Mouse (Mus musculus): ENCODE results near the gene Plcb4.
"Not testable (repeated sequence)": the region's sequence is repeated elsewhere in the genome, so short reads cannot be mapped to it uniquely, and the experiment has no call there.

Plcb4 gene

DNA sequence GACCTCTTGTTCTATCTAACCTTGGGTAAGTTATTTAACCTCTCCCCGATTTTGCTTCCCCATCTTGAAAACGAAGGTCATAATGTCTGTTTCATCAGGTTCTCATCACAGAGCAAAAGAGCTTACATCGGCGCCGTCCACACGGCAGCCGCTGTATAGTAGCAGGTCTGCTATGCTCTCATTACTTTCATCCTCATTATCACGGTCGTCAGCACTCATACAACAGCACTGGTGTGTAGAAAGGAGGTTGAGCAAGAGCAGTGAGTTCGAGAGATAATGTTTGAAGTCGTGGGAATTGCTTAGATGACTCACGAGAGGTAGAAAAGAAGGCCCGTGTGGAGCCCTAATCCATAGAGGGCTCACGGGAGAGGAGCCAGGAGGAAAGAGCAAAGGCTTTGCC is 304.3 kb downstream of the Plcb4 start:
- no peak for DNase-seq

DNA sequence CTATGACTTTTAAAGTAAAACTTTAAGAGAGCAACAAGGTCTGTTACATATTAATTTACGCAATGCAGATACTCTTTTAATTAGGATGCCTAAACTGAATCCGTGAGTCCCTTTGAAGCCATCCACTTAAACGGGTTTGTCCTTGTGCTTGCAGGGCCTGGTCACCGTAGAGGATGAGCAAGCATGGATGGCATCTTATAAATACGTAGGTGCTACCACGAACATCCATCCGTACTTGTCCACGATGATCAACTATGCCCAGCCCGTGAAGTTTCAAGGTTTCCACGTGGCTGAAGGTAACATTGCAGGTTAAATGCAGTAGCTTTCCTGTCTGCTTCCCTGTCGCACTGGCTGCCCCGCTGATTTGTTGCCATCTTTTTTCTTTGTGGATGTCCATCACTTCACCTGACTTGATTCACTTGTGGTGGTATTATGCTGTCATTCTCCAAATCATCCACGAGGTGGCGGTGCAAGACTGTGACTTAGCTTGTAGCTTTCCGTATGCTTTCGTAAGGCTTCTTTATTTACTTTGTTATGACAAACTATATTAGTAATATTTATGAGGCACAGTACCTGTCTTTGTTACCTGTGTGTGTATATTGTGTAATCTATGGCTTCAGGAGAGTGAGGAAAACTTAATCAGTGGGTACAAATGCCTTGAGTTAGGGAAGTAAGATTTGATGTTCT is 308.2 kb downstream of the Plcb4 start:
- peak; percentile 55 for DNase-seq

DNA sequence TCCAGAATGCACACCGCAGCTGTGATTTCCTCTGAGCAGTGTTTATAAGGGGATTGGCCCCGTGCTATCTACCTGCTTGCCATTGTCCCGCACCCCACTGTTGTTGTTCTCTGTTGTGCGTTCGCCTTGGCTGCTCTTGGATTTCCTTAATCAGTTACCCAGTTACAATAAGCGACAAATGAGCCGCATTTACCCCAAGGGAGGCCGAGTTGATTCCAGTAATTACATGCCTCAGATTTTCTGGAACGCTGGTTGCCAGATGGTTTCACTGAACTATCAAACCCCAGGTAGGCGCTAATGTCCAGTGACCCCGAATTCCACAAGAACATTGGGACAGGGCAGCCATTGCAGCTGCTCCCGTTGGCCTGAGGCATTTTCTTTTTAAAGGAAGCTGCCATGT is 309.3 kb downstream of the Plcb4 start:
- DNase-seq: no peak

DNA sequence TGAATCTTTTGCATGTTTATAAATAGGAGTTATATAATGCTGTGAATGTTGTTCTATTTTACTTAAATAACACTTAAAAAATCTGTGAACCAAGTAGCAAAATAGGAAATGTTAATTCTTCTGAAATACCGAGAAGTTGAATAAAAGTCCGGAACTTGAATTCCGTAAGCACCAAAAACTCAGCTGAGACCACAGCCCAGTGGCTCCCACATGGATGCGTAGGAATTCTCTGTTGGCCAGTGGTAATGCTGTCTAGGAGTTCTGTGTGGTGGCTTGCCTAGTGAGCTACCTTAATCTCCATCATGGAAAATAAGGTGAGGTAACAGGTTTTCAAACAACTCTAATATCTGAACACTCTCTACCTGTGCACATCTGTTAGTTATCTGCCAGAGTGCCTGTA is 312.1 kb downstream of the Plcb4 start:
- DNase-seq: no peak

DNA sequence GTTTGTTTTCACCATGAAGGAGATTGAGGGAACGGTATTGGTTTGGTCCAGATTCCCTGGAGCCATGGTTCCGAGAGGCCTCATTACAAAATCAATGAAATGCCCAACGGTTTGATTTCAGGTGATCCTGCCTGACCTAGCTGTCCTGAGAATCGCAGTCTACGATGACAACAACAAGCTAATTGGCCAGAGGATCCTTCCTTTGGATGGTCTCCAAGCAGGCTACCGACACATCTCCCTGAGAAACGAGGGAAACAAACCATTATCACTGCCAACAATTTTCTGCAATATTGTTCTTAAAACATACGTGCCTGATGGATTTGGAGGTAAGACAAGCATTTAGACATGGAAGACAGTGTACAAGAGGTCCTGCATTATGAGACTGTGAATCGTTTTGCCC is 317.2 kb downstream of the Plcb4 start:
- DNase-seq: no peak

DNA sequence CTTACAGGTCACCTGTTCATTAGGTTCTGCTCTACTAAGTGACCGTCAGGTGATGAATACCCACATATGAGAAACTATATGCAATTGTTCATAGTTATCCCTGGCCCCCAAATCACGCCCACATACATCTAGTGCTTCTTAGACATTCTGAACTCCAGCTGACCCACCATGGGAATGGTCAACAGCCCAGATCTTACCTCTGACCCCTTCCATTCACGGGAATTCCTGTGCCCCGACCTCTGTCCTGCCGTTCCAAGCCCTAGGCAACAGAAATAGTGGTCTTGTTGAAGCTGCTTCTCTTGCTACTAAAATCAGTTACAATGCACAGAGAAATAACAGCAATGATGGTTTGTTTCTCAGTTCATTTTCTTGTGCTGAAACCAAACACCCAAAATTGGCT is 320.0 kb downstream of the Plcb4 start:
- DNase-seq: no peak

DNA sequence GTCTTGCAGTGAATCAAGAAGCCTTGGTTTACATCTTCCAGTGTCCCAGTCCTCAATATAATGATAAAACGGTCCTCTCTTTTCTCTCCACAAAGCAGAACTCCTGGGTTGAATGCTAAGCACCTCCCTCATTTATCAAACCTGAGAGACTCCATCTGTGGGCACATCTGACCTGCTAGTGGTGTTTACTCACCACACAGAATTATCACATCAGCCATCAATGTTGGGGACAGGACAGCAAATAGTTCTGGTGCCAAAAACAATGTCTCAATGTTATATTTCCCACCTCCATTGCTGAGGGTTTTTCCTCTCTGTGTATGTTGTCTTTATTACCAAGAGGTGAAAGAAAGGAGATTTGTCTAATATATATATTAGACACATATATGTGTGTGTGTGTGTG is 321.6 kb downstream of the Plcb4 start:
- no peak for DNase-seq

DNA sequence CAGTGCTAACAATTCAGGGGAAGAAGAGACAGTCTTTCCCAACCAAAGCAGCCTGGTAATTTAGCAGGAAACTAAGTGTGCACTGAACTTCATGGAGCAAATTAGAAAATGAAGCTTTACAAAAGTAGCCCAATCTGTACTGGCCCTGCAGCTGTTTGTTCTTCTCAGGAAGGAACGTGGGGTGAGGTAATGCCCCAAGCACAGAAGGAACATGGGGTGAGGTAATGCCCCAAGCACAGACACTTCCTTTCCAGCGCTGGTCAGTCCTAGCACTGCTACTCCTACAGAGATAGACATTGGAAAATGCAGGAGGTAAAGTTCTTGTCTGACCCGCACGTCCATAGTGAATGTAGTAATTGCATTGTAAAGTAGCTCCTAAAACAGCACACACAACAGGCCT is 325.2 kb downstream of the Plcb4 start:
- no peak for DNase-seq

DNA sequence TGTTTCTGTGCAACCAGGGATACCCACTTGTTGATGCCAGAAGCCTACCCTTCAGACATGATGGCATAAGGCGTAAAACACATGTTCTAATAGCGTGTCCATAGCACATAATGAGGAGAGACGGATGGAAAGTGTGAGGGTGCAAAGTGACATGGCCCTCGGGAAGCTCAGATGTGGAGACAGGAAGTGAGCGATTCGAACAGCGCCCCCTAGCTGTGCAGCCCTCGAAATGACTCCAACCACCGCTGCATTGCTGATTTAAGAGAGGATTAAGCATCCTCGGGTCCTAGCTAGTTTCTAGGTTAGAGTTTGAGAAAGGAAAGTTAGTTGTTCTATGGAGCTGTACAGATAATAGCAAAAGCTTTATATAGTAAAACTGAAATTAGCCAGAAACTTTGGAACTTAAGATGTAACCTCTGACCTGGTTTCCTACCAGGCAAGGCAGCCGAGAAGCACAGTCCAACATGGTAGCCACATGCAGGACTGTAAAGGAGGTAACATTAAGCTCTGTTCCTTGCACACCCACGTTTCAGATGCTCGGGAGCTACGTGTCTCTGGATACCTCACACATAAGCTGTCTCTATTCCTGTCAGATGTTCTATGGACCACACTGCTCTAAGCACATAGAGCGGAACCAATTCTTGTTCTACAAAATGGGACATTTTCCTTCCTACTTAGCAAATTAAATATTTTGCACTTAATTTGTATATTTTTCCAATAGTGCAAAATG is 326.9 kb downstream of the Plcb4 start:
- no peak for DNase-seq

DNA sequence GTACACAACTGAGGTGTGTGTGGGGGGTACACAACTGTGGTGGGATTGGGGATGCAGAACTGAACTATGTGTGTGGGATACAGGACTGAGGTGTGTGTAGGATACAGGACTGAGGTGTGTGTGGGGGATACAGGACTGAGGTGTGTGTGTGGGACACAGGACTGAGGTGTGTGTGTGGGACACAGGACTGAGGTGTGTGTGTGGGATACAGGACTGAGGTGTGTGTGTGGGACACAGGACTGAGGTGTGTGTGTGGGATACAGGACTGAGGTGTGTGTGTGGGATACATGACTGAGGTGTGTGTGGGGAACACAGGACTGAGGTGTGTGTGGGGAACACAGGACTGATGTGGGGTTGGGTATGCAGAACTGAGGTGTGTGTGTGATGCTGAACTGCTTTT is 329.7 kb downstream of the Plcb4 start:
- DNase-seq: not testable (repeated sequence)

DNA sequence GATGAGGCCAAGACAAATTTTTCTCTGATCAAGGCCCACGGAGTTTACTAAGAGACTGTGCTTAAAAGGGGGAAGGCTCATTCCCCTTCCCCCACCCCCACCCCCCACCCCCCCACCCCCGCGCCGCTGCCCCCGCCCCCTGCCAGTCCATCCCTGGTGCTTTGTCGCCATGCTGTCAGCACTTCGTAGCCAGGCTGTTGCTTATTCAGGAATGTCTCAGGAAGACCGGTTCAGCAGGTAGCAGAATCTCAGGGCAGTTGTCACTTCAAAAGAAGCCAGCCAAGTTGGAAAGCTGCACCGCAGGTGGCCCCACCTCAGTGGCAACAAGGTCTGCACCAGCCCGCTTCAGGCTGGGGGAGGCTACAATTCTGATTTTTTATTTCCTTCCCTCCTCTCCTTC is 331.9 kb downstream of the Plcb4 start:
- DNase-seq: not testable (repeated sequence)

DNA sequence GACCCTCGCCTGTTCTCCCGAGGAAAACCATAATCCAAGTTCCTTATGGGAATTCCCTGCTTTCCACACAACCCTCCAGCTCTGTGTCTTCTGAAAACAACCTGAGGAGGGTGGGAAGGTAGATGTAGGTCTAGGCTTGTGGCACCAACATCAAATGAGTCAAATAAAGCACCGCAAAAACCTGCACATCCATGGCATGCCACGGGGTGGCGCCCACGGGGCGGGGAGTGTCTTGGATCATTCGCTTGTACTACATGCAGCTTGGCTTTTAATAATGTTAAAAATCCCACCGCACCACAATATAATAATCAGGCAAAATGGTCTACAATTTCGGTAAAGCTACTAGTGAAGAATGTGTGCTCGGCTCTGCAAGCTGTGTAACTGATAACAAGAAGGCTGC is 334.5 kb downstream of the Plcb4 start:
- DNase-seq: no peak

DNA sequence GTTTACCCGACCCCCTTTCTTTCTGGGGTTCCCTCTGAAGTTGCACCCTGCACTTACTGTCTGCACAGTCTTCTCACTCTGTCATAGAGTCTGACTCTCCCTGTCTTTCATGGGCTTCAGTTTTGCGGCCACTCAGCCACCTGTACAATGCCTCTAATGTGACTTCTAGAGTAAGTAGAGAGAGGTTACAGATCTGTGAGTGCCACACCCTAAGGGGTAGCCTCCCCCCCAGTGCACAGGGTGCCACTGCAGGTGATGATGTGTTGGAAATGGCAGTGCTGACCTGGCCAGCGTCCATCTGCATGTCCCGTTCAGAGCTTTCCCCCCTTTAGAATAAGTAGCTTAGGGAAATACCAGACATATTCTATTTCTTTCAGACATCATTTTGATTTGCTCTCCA is 336.4 kb downstream of the Plcb4 start:
- no peak for DNase-seq

DNA sequence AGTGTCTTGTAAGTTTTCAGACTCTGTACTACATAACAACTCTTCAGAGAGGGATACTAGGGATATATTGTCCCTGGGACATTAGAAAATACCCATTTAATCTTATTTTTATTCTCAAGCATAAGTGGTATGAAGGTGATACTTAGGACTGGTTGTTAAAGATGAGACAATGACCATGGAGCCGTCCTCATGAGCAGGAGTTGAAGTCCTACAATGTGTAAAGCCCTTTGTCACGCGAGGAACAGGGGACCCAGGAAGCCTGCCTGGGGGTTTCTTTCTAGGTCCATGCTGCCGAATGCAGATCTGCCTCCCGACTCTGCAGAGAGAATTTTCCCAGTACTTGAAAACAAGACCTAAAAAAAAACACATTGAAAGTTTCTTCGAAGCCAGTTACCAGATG is 338.1 kb downstream of the Plcb4 start:
- no peak for DNase-seq

DNA sequence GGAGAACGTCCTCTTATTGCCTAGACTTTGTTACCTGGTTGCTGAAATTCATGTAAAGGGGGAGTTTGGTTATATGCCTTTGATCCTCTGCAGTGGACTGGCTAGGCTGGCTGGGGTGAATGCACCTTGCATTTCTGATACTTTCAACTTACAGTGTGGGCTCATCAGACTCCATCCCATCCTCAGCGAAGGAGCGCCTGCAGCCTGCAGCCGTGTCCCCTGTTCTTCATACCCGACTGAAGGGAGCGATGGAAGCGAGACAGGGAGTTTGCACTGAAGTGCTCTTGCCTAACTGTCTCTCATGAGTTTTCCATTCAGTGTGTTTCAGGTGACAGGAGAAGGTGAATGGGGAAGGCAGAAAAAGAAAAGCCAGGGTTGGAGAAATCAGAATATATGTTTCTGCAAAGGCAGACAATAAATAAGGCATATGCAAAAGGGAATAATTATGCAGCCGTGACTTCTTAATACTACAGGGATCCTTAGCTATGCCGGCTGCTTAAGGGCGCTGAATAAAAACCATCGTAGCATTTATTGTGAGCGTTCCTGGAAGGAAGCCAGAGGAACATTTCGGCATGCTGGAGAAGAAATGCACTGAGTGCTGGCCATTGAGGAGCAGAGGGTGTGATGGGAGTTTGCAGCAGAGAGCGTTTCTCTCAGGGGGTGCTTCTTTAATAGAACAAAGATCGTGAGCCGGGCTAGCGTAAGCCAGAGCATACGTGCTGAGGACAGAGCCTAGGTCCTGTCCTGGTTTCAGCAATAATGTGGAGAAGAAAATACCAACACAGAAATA is 338.7 kb downstream of the Plcb4 start:
- no peak for DNase-seq

DNA sequence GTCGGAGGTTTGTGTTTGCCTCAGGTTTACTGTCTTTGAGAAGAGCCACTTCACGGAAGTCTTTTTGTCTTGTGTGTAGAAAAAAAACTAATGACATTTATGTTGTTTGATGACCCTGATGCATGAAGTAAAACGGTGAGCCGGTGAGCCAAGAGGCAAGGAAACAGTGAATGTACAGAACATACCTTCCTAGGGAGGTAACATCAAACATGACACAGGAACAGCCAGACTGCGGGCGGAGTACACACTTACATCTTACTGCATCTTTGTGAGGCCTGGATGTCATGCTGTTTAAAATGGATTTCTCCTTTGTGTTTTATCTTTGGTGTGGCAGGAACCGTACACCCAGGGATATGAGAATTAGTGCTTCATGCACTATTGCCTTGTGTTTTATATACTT is 340.1 kb downstream of the Plcb4 start:
- no peak for DNase-seq

DNA sequence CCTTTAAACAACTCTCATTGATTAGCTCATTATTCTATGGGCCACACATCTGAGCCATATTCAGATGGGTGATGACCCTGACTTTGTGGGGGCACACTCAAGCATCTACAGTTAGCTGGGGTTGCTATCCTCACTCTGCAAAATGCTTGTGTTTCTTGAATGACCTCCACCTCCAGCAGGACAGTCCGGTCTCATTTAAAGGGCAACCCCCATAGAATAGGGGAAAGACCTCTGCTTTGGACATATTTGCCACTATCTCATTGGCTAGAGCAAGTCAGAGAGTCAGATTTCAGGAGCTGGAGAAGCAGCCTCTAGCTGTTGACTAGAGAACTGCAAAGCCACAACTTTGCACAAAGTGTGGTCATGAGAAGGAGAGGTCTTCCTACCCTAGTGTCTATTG is 340.6 kb downstream of the Plcb4 start:
- no peak for DNase-seq

DNA sequence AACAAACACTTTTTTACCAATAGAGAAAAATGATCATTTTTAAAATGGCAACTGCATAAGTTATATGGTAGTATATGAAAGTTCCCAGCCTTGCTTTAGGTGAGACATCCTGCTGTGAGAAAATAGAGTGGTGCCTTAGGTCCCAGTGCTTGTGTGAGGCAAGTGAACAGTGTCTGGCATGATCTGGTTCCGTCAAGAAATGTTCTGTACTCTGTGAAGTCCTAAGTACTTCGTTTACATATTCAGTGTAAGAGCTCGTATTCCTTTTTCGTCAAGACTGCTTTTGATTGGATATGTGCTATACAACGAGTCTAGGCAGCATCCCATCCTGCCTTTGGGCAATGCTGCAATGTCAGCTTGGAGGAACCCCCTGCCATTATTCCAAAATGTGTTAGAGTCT is 342.1 kb downstream of the Plcb4 start:
- DNase-seq: no peak

DNA sequence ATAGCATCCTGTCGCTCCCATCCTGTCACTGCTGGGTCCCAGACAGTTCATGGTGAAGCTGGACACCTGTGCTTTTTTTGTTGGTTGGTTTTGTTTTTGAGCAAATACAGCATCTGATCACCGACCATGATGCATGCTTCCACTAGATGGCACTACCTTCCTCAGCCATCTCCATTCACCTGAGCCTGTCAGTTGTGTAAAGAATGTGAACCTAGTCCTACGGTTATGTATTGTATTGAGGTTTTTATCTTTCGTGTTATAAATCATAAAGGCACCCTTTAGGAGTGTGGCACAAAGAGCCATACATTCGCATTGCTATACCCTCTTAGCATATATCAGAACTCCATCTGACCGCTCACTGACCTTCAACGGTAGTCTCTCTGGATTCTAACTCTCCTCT is 343.3 kb downstream of the Plcb4 start:
- no peak for DNase-seq

DNA sequence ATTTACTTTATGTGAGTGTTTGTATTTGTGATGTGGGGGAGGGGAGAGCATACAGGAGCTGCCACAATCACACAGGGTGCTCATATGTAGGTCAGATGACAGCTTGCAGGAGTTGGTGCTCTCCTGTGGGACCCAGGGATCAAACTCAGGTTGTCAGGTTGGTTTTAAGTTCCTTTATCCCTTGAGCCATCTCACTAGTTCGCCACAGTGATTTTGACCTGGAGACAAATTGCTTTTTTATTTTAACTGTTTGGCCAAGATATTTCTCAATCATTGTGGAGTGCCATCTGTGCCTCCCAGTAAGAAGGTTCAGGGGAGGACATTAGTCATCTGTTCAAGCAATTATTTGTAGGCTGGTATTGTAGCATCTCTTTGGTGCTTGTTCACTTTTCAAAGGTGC is 345.0 kb downstream of the Plcb4 start:
- DNase-seq: no peak

DNA sequence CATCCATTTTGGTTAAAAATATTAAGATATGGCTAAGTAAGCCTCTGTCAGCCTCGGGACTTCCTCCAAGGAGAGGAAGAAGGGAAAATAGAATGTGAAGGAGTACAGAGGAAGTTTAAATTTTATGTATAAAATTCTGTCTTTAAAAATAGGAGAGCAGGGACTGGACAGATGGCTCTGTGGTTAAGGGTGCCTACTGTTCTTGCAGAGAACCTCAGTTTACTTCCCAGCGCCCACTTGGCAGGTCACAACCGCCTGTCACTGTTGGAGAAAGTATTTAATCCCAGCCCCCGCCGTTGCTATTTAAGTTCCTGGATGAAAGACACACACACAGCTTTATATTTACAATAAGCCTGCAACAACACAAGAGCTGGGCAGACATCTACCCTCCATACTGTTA is 347.5 kb downstream of the Plcb4 start:
- no peak for DNase-seq

DNA sequence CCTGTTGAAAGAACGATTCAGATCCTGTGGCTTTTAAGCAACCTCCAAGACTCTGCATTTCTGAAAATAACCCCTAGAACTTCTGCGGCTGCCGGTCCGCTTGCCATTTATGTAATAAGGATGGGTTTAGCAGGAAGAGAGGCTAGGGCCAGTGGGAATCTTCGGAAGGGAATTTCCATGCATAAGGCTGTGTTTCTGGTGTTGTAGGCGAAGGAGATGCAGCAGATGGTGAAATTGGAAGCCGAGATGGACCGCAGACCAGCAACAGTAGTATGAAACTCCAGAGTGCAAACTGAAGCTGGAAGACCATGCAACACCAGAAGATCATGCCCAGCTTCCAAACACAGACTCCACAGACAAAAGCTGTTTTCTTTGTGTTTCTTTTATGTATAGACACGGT is 353.9 kb downstream of the Plcb4 start:
- no peak for DNase-seq

DNA sequence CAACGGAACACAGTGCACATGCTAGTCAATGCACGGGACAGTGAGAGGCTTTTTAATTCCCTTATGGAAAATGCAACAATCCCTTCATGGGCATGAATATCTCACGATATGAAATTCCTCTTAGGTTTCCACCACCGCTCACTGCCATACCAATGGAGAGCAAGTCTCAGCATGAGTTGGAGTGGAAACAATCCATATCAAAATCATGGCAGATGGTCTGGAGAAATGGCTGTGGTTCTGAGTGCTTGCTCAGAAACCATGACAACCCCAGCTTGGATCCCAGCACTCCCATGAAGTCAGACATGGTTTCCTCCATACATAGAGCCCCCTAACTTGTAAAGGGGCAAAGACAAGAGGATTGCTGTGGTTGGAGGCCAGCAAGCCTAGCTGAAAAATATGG is 389.7 kb downstream of the Plcb4 start:
- DNase-seq: no peak

Data from right cerebral cortex, postnatal 14 days (tissue).